Mouse (Mus musculus): ENCODE data around the gene Cfap58. TPM values are rescaled to one million over a fixed set of nuclear protein-coding genes. Genes with fewer than 3 reads are reported as not detected.

Gene Cfap58
- total and polyA plus RNA-seq, 2 experiments = not detected

GRCm38 (mm10) chr19:48079718-48080117 lies 142.2 kb downstream of the Cfap58 start:
- 71% methylated on average over 3 of the region's 3 CpGs for WGBS
- no peaks in the 10 kb centered on the region for H3K27me3 ChIP-seq (ENCODE audit: control insufficient read depth, insufficient read depth, low read length)
- H3K79me2 ChIP-seq (ENCODE audit: control insufficient read depth, insufficient read depth, low read length) = no peaks in the 10 kb centered on the region
- TF ChIP-seq CTCF (IDR thresholded peaks at IDR 0.05; ENCODE audit: low read depth, low read length) = no peak
- no peak for TF ChIP-seq POLR2A (IDR thresholded peaks at IDR 0.05; ENCODE audit: extremely low read depth, insufficient read depth, low read length)
- no peaks in the 10 kb centered on the region for H3K36me3 ChIP-seq (ENCODE audit: control insufficient read depth, insufficient read depth, low read length)
- H3K4me1 ChIP-seq (ENCODE audit: control insufficient read depth, insufficient read depth, low read length) = no peaks in the 10 kb centered on the region
- no peak overlapping the region for H3K27ac ChIP-seq (replicated peaks; ENCODE audit: insufficient read depth, low read depth, low read length)
- H3K4me3 ChIP-seq (ENCODE audit: insufficient read depth, low read depth, low read length) = no peak overlapping the region
- DNase-seq (ENCODE audit: extremely low read depth, low read depth, low spot score) = no peak
- no peak overlapping the region for H3K9ac ChIP-seq (ENCODE audit: low read depth, low read length)

- Histone ChIP-seq H3K27me3 (ENCODE audit: control insufficient read depth, insufficient read depth, low read length) (no peaks in the 10 kb centered on the region), H3K4me3 (ENCODE audit: insufficient read depth, low read depth, low read length) (no peak overlapping the region), H3K9ac (ENCODE audit: low read depth, low read length) (no peak overlapping the region), H3K36me3 (ENCODE audit: control insufficient read depth, insufficient read depth, low read length) (no peaks in the 10 kb centered on the region), H3K4me1 (ENCODE audit: control insufficient read depth, insufficient read depth, low read length) (no peaks in the 10 kb centered on the region), H3K79me2 (ENCODE audit: control insufficient read depth, insufficient read depth, low read length) (no peaks in the 10 kb centered on the region), H3K27ac (replicated peaks; ENCODE audit: insufficient read depth, low read depth, low read length) (no peak overlapping the region)
- DNase-seq (ENCODE audit: extremely low read depth, low read depth, low spot score) = no peak
- TF ChIP-seq POLR2A (IDR thresholded peaks at IDR 0.05; ENCODE audit: extremely low read depth, insufficient read depth, low read length) (no peak), CTCF (IDR thresholded peaks at IDR 0.05; ENCODE audit: low read depth, low read length) (no peak)
- WGBS = 90% methylated on average over 4 of the region's 4 CpGs
These were observed 144.0 kb downstream of the Cfap58 start for GRCm38 (mm10) chr19:48081456-48081855.

Other genes with a start within 250 kb of the Cfap58 start
- gene Col17a1, start 245.6 kb upstream of the Cfap58 start, total RNA-seq (2014; rRNA removed) = 0.09 and 0.27 TPM in 2 replicates
- 0.12 and 0.27 TPM in 2 replicates for gene Col17a1, start 245.6 kb upstream of the Cfap58 start, polyA plus RNA-seq (2012; rRNA removed)
- gene Sfr1, start 206.0 kb upstream of the Cfap58 start, total RNA-seq (2014; rRNA removed) = 13.4 and 13.7 TPM in 2 replicates
- 15.3 and 16.6 TPM in 2 replicates for gene Sfr1, start 206.0 kb upstream of the Cfap58 start, polyA plus RNA-seq (2012; rRNA removed)
- gene Gsto1, start 82.7 kb upstream of the Cfap58 start, total RNA-seq (2014; rRNA removed) = 149 and 176 TPM in 2 replicates
- gene Gsto1, start 82.7 kb upstream of the Cfap58 start, polyA plus RNA-seq (2012; rRNA removed) = 116 and 123 TPM in 2 replicates
- gene Gsto2, start 72.1 kb upstream of the Cfap58 start, total RNA-seq (2014; rRNA removed) = 0.40 and 1.3 TPM in 2 replicates
- gene Gsto2, start 72.1 kb upstream of the Cfap58 start, polyA plus RNA-seq (2012; rRNA removed) = 0.32 TPM in 2 replicates
- gene Cfap43, start 18.4 kb upstream of the Cfap58 start, total RNA-seq (2014; rRNA removed) = not detected in 2 replicates
- not detected in 2 replicates for gene Cfap43, start 18.4 kb upstream of the Cfap58 start, polyA plus RNA-seq (2012; rRNA removed)
- gene Itprip, start 18.4 kb upstream of the Cfap58 start, total RNA-seq (2014; rRNA removed) = 0.65 and 0.94 TPM in 2 replicates
- 0.46 and 0.51 TPM in 2 replicates for gene Itprip, start 18.4 kb upstream of the Cfap58 start, polyA plus RNA-seq (2012; rRNA removed)